Mouse (Mus musculus) E14TG2a.4 (cell line): ENCODE measurements around the gene Eya2.

ENCODE experiments used
- H3K27me3 ChIP-seq: 2 replicates; pipeline ENCODE4 v1.6.1; 2014; ENCODE audit warnings: low read length, control low read depth; ENCODE audit not compliant: insufficient read depth
- H3K36me3 ChIP-seq: 2 replicates; pipeline ENCODE4 v1.6.1; 2014; ENCODE audit warnings: low read length, control low read depth; ENCODE audit not compliant: insufficient read depth
- H3K4me1 ChIP-seq: replicated peaks from 2 replicates; pipeline ENCODE4 v1.6.1; 2014; ENCODE audit warnings: low read depth, low read length, control low read depth
- H3K4me3 ChIP-seq: replicated peaks from 2 replicates; pipeline ENCODE4 v1.5.1; 2014; ENCODE audit warnings: mild to moderate bottlenecking, low read length
- H3K9me3 ChIP-seq: 2 replicates; pipeline ENCODE4 v1.6.1; 2014; ENCODE audit warnings: low read length, control low read depth
- CTCF ChIP-seq: conservative IDR thresholded peaks from 2 replicates; pipeline ENCODE4 v1.5.1; 2014; ENCODE audit warnings: low read length
- NANOG ChIP-seq: IDR thresholded peaks from 2 replicates; pipeline ENCODE4 v1.6.1; 2014; ENCODE audit warnings: borderline replicate concordance, low read length, mixed read lengths
- POU5F1 ChIP-seq: IDR thresholded peaks from 2 replicates; pipeline ENCODE4 v1.6.1; 2014; ENCODE audit warnings: low read length, borderline replicate concordance

Gene Eya2

DNA sequence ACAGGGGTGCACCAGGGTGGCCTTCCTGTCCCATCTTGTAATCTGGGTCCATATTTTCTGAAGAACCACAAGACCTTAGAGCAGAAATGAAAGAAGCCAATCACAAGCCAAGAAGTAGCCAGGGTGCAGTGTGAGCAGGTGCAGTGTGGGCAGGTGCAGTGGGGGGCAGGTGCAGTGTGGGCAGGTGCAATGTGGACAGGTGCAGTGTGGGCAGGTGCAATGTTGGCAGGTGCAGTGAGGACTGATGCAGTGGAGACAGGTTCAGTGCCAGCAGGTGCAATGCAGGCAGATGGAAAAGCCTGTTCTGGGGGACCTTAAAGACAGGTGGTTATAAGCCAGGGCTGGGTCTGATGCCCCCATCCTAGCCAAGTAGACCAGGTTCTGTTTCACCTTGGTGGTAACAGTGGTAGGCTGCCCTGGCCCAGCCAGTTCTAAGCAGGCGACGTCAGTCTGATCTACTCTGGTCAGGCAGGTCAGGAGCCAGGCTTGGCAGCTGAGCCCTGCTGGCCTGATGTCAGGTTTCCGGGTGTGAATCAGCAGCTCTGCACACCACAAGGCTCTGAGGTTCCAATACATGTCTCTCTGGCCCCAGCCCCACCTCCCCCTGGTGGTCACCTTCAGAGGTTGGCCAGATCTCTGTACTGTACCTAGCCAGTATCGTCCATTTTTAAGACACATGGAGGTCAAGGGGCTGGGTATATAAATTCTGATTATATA, 98.3 kb downstream of the Eya2 start:
- TF ChIP-seq CTCF, result 0 out of 2 replicates have a peak, but pooled peaks have one; percentile 6
- TF ChIP-seq POU5F1, result no peak
- Histone ChIP-seq H3K27me3 (peaks cover 3% of the 10 kb centered on the region), H3K4me3 (no peak overlapping the region), H3K36me3 (no peaks in the 10 kb centered on the region), H3K9me3 (no peaks in the 10 kb centered on the region), H3K4me1 (no peaks in the 10 kb centered on the region)

DNA sequence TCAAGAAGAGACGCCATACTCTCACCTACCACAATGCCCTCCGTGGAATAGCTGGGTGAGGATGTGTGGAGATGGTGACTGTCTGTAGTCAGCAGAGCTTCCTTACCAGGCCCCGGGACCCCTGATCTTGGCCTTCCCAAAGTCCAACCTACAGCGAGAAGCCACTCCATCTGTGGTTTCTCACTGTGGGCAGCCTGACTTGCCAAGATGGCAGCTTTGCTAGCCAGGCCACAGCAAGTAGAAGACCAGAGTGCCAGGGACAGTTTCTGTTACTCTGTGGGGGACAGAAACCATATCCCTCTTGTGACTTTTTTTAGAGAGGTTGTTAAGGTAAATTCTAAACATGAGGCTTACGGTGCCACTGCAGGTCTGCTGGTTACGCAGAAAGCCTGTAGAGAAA, 99.9 kb downstream of the Eya2 start:
- peaks cover 3% of the 10 kb centered on the region for H3K27me3 ChIP-seq
- H3K4me1 ChIP-seq, result no peaks in the 10 kb centered on the region
- no peak for TF ChIP-seq POU5F1
- no peak for TF ChIP-seq CTCF
- TF ChIP-seq NANOG, result no peak
- H3K4me3 ChIP-seq, result no peak overlapping the region
- no peaks in the 10 kb centered on the region for H3K9me3 ChIP-seq
- H3K36me3 ChIP-seq, result no peaks in the 10 kb centered on the region

GRCm38 (mm10) chr2:165700252-165700908, 105.5 kb downstream of the Eya2 start:
- TF ChIP-seq CTCF (no peak), NANOG (no peak), POU5F1 (no peak)
- Histone ChIP-seq H3K36me3 (no peaks in the 10 kb centered on the region), H3K27me3 (no peaks in the 10 kb centered on the region; the same call in 1 of the 2 replicates), H3K4me1 (peaks cover 8% of the 10 kb centered on the region), H3K9me3 (no peaks in the 10 kb centered on the region), H3K4me3 (no peak overlapping the region)

DNA sequence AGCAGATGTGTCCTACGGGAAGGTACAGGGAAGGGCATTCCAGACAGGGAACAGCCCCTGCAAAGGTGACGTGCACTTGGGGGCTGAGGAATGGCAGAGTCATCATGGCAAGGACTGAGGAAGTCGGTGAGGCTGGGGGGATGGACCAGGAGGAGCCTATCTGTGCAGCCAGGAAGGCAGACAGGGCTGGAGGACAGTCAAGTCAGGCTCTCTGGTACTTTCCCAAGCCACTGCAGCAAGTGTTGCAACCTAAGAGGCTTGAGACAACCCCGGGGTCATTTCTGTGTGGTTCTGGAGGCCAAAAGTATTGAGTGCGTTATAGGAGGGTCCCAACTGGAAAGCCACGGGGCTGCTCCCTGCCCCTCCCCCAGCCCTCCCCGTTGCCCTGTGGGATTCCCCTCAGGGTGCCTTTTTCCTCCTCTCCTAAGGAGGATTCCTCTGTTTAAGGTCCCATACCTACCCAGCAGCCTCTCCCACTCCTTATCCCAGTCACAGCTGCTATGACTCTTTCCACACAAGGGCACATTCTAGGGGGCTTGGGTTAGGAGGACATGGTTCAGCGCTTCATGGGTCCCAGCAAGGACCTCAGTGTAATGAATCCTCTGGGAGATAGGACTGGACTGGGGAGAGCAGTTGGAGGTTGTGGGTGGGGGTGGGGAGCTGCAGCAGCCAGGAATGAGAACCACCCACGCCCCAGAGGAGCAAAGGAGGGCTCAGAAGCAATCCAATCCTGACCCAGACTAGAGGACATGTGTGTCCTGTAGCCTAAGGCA, 108.4 kb downstream of the Eya2 start:
- no peaks in the 10 kb centered on the region; the same call in 1 of the 2 replicates for H3K27me3 ChIP-seq
- H3K4me1 ChIP-seq, result peaks cover 22% of the 10 kb centered on the region
- H3K4me3 ChIP-seq, result no peak overlapping the region
- no peaks in the 10 kb centered on the region for H3K9me3 ChIP-seq
- no peaks in the 10 kb centered on the region for H3K36me3 ChIP-seq
- TF ChIP-seq NANOG (no peak), POU5F1 (no peak), CTCF (no peak)

- no peak for TF ChIP-seq NANOG
- TF ChIP-seq CTCF, result no peak
- no peak for TF ChIP-seq POU5F1
- Histone ChIP-seq H3K9me3 (no peaks in the 10 kb centered on the region), H3K36me3 (no peaks in the 10 kb centered on the region), H3K4me1 (peaks cover 26% of the 10 kb centered on the region), H3K4me3 (no peak overlapping the region), H3K27me3 (0 out of 2 replicates have a peak, but pooled peaks cover 5% of the 10 kb centered on the region)
Measured at GRCm38 (mm10) chr2:165708266-165708665, 113.4 kb downstream of the Eya2 start.

DNA sequence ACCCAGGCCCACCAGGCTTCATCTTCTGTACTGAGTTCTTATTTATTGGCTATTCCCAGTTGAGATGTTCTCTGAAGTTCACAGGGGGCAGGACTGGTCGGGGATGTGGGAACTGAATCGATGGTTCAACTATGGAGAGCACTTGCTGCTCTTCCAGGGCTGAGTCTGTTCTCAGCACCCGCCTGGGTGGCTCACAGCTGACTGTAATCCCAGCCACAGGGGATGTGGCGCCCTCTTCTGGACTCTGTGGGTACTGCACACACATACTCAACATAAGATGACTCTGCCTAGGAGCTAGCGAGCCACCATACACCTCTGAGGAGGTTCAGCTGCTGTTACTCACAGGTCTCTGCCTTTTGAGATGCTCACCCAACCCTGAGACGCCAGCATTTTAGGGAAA, 121.9 kb downstream of the Eya2 start:
- Histone ChIP-seq H3K9me3 (no peaks in the 10 kb centered on the region), H3K4me1 (peaks cover 25% of the 10 kb centered on the region), H3K27me3 (peaks cover 17% of the 10 kb centered on the region), H3K36me3 (no peaks in the 10 kb centered on the region), H3K4me3 (peak overlapping the region; percentile 55)
- no peak for TF ChIP-seq NANOG
- no peak for TF ChIP-seq POU5F1
- peak; percentile 89 for TF ChIP-seq CTCF

GRCm38 (mm10) chr2:165717182-165718176, 122.6 kb downstream of the Eya2 start:
- H3K9me3 ChIP-seq, result no peaks in the 10 kb centered on the region
- H3K27me3 ChIP-seq, result peaks cover 14% of the 10 kb centered on the region
- peak overlapping the region; percentile 55 for H3K4me3 ChIP-seq
- peaks cover 25% of the 10 kb centered on the region for H3K4me1 ChIP-seq
- H3K36me3 ChIP-seq, result no peaks in the 10 kb centered on the region
- TF ChIP-seq NANOG, result no peak
- no peak for TF ChIP-seq CTCF
- TF ChIP-seq POU5F1, result no peak
